Mouse (Mus musculus) MEL (cell line): Measurements from ENCODE around the gene Cilp. TPM values are rescaled to one million over a fixed set of nuclear protein-coding genes. Genes with fewer than 3 reads are reported as not detected.

Source experiments
- DNase-seq: peaks from one replicate; pipeline ENCODE4 v3.0.0; 2011; ENCODE audit warnings: low read depth, low spot score
- H3K27ac ChIP-seq: 2 replicates; pipeline ENCODE4 v1.5.1; 2012; ENCODE audit warnings: low read depth, mild to moderate bottlenecking, control low read depth, low read length, moderate library complexity; ENCODE audit not compliant: control insufficient read depth
- H3K27me3 ChIP-seq, 2 experiments: fragments of 150-350 bp in 1 of 2; sonication (generic) in 1 of 2; 2 replicates each; pipeline ENCODE4 v1.6.1; 2012; ENCODE audit warnings: low read length in 2 of 2, mild to moderate bottlenecking in 2 of 2, improper control_type of control experiment in 1 of 2, moderate library complexity in 1 of 2; ENCODE audit not compliant: insufficient read depth in 2 of 2, control insufficient read depth in 1 of 2
- H3K36me3 ChIP-seq, 2 experiments: 2 replicates each; pipeline ENCODE4 v1.6.1; 2012 to 2014; ENCODE audit warnings: low read length in 2 of 2, improper control_type of control experiment in 1 of 2, inconsistent platforms in 1 of 2, mild to moderate bottlenecking in 1 of 2; ENCODE audit not compliant: insufficient read depth in 2 of 2, control insufficient read depth in 1 of 2
- H3K4me1 ChIP-seq, 2 experiments: fragments of 150-350 bp in 1 of 2; sonication (generic) in 1 of 2; 2 replicates each; pipeline ENCODE4 v1.6.1; 2012; ENCODE audit warnings: low read length in 2 of 2, improper control_type of control experiment in 1 of 2, mild to moderate bottlenecking in 1 of 2; ENCODE audit not compliant: insufficient read depth in 2 of 2, control insufficient read depth in 1 of 2
- H3K4me3 ChIP-seq, 2 experiments: fragments of 150-350 bp in 1 of 2; sonication (generic) in 1 of 2; 2 replicates each; pipeline ENCODE4 v1.5.1; 2012; ENCODE audit warnings: low read depth in 2 of 2, low read length in 2 of 2, mild to moderate bottlenecking in 2 of 2, moderate library complexity in 2 of 2, control low read depth in 1 of 2, improper control_type of control experiment in 1 of 2; ENCODE audit not compliant: control insufficient read depth in 1 of 2, insufficient read depth in 1 of 2
- H3K79me2 ChIP-seq: 2 replicates; pipeline ENCODE4 v1.6.1; 2012; ENCODE audit warnings: mild to moderate bottlenecking, low read length, moderate library complexity; ENCODE audit not compliant: control insufficient read depth, poor library complexity, insufficient read depth
- H3K9ac ChIP-seq: 2 replicates; pipeline ENCODE4 v1.6.1; 2012; ENCODE audit warnings: low read depth, mild to moderate bottlenecking, control low read depth, low read length, moderate library complexity; ENCODE audit not compliant: control insufficient read depth, poor library complexity, severe bottlenecking
- H3K9me3 ChIP-seq: fragments of 150-350 bp; sonication (generic); replicated peaks from 2 replicates; pipeline ENCODE4 v1.6.1; 2012; ENCODE audit warnings: mild to moderate bottlenecking, low read length, improper control_type of control experiment, moderate library complexity; ENCODE audit not compliant: insufficient read depth
- BHLHE40 ChIP-seq: IDR thresholded peaks from 2 replicates; pipeline ENCODE4 v1.6.1; 2012; ENCODE audit warnings: low read depth, mild to moderate bottlenecking, inconsistent platforms, low read length, improper control_type of control experiment, borderline replicate concordance
- CHD1 ChIP-seq: IDR thresholded peaks from 2 replicates; pipeline ENCODE4 v1.6.1; 2012; ENCODE audit warnings: low read depth, mild to moderate bottlenecking, inconsistent platforms, low read length, improper control_type of control experiment
- CTCF ChIP-seq, 3 experiments: IDR thresholded peaks in 2 of 3; conservative IDR thresholded peaks in 1 of 3; 2 replicates each; pipeline ENCODE4 v1.5.1; 2011 to 2012; ENCODE audit warnings: low read length in 3 of 3, low read depth in 2 of 3, mild to moderate bottlenecking in 2 of 3, improper control_type of control experiment in 1 of 3, inconsistent platforms in 1 of 3, mixed read lengths in 1 of 3, moderate library complexity in 1 of 3; ENCODE audit not compliant: control insufficient read depth in 1 of 3, insufficient read depth in 1 of 3, poor library complexity in 1 of 3, severe bottlenecking in 1 of 3
- ELF1 ChIP-seq: IDR thresholded peaks from 2 replicates; pipeline ENCODE4 v1.6.1; 2014; ENCODE audit warnings: low read depth, mild to moderate bottlenecking, inconsistent platforms, low read length, improper control_type of control experiment, moderate library complexity
- HCFC1 ChIP-seq: IDR thresholded peaks from 2 replicates; pipeline ENCODE4 v1.6.1; 2012; ENCODE audit warnings: low read depth, mild to moderate bottlenecking, inconsistent platforms, low read length, improper control_type of control experiment, moderate library complexity
- JUND ChIP-seq: IDR thresholded peaks from 2 replicates; pipeline ENCODE4 v1.6.1; 2011; ENCODE audit warnings: low read depth, mild to moderate bottlenecking, improper control_type of control experiment, low read length
- MAFK ChIP-seq: IDR thresholded peaks from 2 replicates; pipeline ENCODE4 v1.6.1; 2011; ENCODE audit warnings: low read depth, mild to moderate bottlenecking, low read length, improper control_type of control experiment, borderline replicate concordance
- MAX ChIP-seq: IDR thresholded peaks from 2 replicates; pipeline ENCODE4 v1.6.1; 2011; ENCODE audit warnings: low read length, improper control_type of control experiment
- MEF2A ChIP-seq: IDR thresholded peaks from 2 replicates; pipeline ENCODE4 v1.6.1; 2014; ENCODE audit warnings: low read depth, mild to moderate bottlenecking, inconsistent platforms, low read length, improper control_type of control experiment; ENCODE audit not compliant: poor library complexity, insufficient replicate concordance, severe bottlenecking; ENCODE audit errors: extremely low read depth
- POLR2A ChIP-seq, 2 experiments: IDR thresholded peaks; 2 replicates each; pipeline ENCODE4 v1.6.1; 2011 to 2012; ENCODE audit warnings: low read length in 2 of 2, mild to moderate bottlenecking in 2 of 2, control low read depth in 1 of 2, improper control_type of control experiment in 1 of 2, low read depth in 1 of 2, moderate library complexity in 1 of 2; ENCODE audit not compliant: control insufficient read depth in 1 of 2, insufficient read depth in 1 of 2, poor library complexity in 1 of 2
- RAD21 ChIP-seq: IDR thresholded peaks from 2 replicates; pipeline ENCODE4 v1.6.1; 2011; ENCODE audit warnings: mild to moderate bottlenecking, low read depth, low read length, improper control_type of control experiment
- SIN3A ChIP-seq: IDR thresholded peaks from 2 replicates; pipeline ENCODE4 v1.6.1; 2012; ENCODE audit warnings: low read length, improper control_type of control experiment, inconsistent platforms
- TCF12 ChIP-seq: IDR thresholded peaks from 2 replicates; pipeline ENCODE4 v1.6.1; 2014; ENCODE audit warnings: low read depth, mild to moderate bottlenecking, inconsistent platforms, low read length, improper control_type of control experiment, moderate library complexity
- USF1 ChIP-seq: IDR thresholded peaks from 2 replicates; pipeline ENCODE4 v1.6.1; 2014; ENCODE audit warnings: low read depth, mild to moderate bottlenecking, inconsistent platforms, low read length, improper control_type of control experiment, moderate library complexity
- ZC3H11A ChIP-seq: IDR thresholded peaks from 2 replicates; pipeline ENCODE4 v1.6.1; 2012; ENCODE audit warnings: low read depth, mild to moderate bottlenecking, inconsistent platforms, low read length, improper control_type of control experiment
- ZKSCAN1 ChIP-seq: IDR thresholded peaks from 2 replicates; pipeline ENCODE4 v1.6.1; 2012; ENCODE audit warnings: low read depth, mild to moderate bottlenecking, inconsistent platforms, low read length, improper control_type of control experiment, moderate library complexity
- polyA plus RNA-seq, 2 experiments: library from polyadenylated mRNA; stranded (reverse) in 1 of 2; unstranded in 1 of 2; fragments of >175 nt in 1 of 2; fragments of >200 nt in 1 of 2; gene quantifications; 2 replicates each; pipeline versions ENCODE4 v1.2.1 to v1.2.4; 2012; ENCODE audit warnings: low replicate concordance in 2 of 2, low read depth in 1 of 2; ENCODE audit not compliant: insufficient read length in 2 of 2, insufficient read depth in 1 of 2, missing spikeins in 1 of 2
- total RNA-seq: library from RNA; depleted of rRNA; stranded (reverse); fragments of 300-350 nt; gene quantifications from 2 replicates; pipeline ENCODE4 v1.2.3, GENCODE M21; 2012

The Cilp gene
- total and polyA plus RNA-seq, 3 experiments, result 0.01 TPM; not detected in 2

DNA sequence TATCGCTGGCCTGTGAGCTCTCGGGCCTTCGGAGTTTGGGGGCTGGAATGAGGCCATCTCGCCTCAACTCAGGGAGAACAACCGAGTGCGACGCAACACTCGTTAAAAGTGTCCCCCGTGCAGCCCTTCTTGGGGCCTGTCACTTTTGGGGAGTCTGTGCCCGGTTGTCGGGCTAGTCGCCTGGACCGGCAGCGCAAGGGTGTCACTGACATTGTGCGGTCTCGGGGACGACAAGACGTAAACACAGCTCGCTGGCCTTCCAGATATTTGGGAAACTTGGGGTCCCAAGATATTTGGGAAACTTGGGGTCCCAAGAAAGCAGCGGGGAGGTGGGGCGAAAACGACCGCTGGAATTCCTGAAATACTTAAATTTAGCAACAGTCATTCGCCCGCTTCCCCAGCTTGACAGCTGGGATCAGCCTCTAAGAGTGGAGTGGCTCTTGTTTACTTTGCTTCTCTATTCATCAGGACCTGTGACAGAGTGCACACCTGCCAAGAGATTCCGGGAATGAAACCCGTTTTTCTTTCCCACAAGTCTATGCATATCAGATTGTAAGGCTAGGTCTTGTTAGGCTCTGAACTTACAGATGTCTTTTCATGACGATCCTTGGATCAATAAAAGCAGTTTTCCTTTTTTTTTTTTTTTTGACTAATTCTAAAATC lies 29.9 kb downstream of the Cilp start:
- H3K27me3 ChIP-seq, result no peaks in the 10 kb centered on the region
- peaks cover 6 to 10% of the 10 kb centered on the region in 2 experiments for H3K36me3 ChIP-seq
- H3K9ac ChIP-seq, result peak overlapping the region; percentile 82
- H3K4me3 ChIP-seq, result peak overlapping the region; percentile 87 to 97
- TF ChIP-seq ZC3H11A, result no peak
- peak; percentile 7; the same call in 1 of the 2 replicates for TF ChIP-seq SIN3A
- no peak overlapping the region for H3K27ac ChIP-seq
- no peaks in the 10 kb centered on the region for H3K9me3 ChIP-seq
- peak; percentile 34 for DNase-seq
- peaks cover 9 to 14% of the 10 kb centered on the region in 2 experiments; a peak in 3 of 4 replicates for H3K4me1 ChIP-seq
- peaks cover 16% of the 10 kb centered on the region for H3K79me2 ChIP-seq

GRCm38 (mm10) chr9:65297056-65297455 lies 32.1 kb downstream of the Cilp start:
- no peaks in the 10 kb centered on the region for H3K9me3 ChIP-seq
- H3K9ac ChIP-seq, result no peak overlapping the region
- no peak for DNase-seq
- peaks cover 16% of the 10 kb centered on the region for H3K79me2 ChIP-seq
- H3K27me3 ChIP-seq, result no peaks in the 10 kb centered on the region
- no peak overlapping the region for H3K27ac ChIP-seq
- H3K4me3 ChIP-seq, result no peak overlapping the region
- H3K4me1 ChIP-seq, result peaks cover 9 to 14% of the 10 kb centered on the region in 2 experiments; a peak in 3 of 4 replicates
- peaks cover 10 to 16% of the 10 kb centered on the region in 2 experiments for H3K36me3 ChIP-seq
- no peak for TF ChIP-seq RAD21
- TF ChIP-seq BHLHE40, result no peak
- no peak for TF ChIP-seq ELF1
- TF ChIP-seq TCF12, result no peak
- no peak for TF ChIP-seq MAFK
- no peak for TF ChIP-seq CTCF (IDR thresholded peaks at IDR 0.05 in 2 of 3, conservative IDR thresholded peaks at IDR 0.05 in 1 of 3; ENCODE audit: control insufficient read depth in 1 of 3, insufficient read depth in 1 of 3, low read depth in 2 of 3, low read length in 3 of 3, poor library complexity in 1 of 3, severe bottlenecking in 1 of 3)
- TF ChIP-seq USF1, result no peak
- TF ChIP-seq JUND, result no peak
- no peak for TF ChIP-seq POLR2A (IDR thresholded peaks at IDR 0.05; ENCODE audit: control insufficient read depth in 1 of 2, insufficient read depth in 1 of 2, low read depth in 1 of 2, low read length in 2 of 2, poor library complexity in 1 of 2)
- no peak for TF ChIP-seq MEF2A
- no peak for TF ChIP-seq MAX
- TF ChIP-seq CHD1, result no peak
- TF ChIP-seq ZKSCAN1, result no peak
- no peak for TF ChIP-seq HCFC1
